Mouse (Mus musculus): ENCODE measurements around the gene Acot7.
A peak's percentile ranks its signal among the peaks of the same experiment; 100 is the strongest.

DNA sequence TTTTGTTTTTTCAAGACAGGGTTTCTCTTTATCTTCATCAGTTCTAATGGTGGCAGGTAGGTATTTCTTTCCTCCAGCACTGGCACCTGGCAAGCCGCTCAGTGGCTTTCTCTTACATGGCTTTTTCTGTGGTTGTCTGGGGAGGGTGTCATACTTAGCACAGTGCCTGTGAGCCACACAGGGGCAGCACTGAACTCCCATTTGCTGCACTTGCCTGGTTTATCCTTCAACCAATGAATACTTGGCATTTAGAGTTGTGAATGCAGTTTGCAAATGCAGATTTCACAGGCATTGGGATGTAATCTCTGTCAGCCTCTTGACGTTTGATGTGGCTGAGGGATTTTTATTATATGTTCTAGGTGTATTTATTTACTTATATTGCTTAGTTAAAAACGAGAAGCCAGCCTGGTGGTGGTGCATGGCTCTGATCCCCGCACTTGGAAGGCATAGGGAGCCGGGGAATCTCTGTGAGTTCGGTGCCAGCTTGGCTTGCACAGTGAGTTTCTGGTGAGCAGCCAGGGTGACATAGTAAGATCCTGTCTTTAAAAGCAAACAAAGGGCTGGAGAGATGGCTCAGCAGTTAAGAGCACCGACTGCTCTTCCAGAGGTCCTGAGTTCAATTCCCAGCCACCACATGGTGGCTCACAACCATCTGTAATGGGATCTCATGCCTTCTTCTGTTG, 6.6 kb downstream of the Acot7 start:
- TF ChIP-seq POLR2A (IDR thresholded peaks at IDR 0.05; ENCODE audit: extremely low read depth, insufficient read depth, low read length) (no peak), CTCF (IDR thresholded peaks at IDR 0.05; ENCODE audit: low read depth, low read length) (0 out of 2 replicates have a peak, but pooled peaks have one; percentile 38)
